Mouse (Mus musculus) intestine, embryonic 15.5 days (tissue): ENCODE data around the gene Styk1. TPM values are rescaled to one million over a fixed set of nuclear protein-coding genes. Genes with fewer than 3 reads are reported as not detected.

Experiments
- ATAC-seq: fragments of 200-750 bp; cut with Nextera tagmentation; 2 replicates; pipeline ENCODE4 v1.8.0; 2017; ENCODE audit warnings: moderate TSS enrichment, moderate library complexity
- H3K27ac ChIP-seq: fragments of 300-500 bp; sonication (generic); 2 replicates; pipeline ENCODE4 v1.5.1; 2015; ENCODE audit warnings: mild to moderate bottlenecking, inconsistent platforms
- H3K27me3 ChIP-seq: fragments of 300-500 bp; sonication (generic); replicated peaks from 2 replicates; pipeline ENCODE4 v1.6.1; 2015; ENCODE audit warnings: inconsistent platforms
- H3K36me3 ChIP-seq: fragments of 300-500 bp; sonication (generic); 2 replicates; pipeline ENCODE4 v1.6.1; 2015; ENCODE audit warnings: inconsistent platforms
- H3K4me1 ChIP-seq: fragments of 300-500 bp; sonication (generic); replicated peaks from 2 replicates; pipeline ENCODE4 v1.6.1; 2015; ENCODE audit warnings: inconsistent platforms
- H3K4me2 ChIP-seq: fragments of 300-500 bp; sonication (generic); replicated peaks from 2 replicates; pipeline ENCODE4 v1.6.1; 2015; ENCODE audit warnings: mild to moderate bottlenecking, inconsistent platforms
- H3K4me3 ChIP-seq: fragments of 300-500 bp; sonication (generic); replicated peaks from 2 replicates; pipeline ENCODE4 v1.5.1; 2015; ENCODE audit warnings: inconsistent platforms
- H3K9ac ChIP-seq: fragments of 300-500 bp; sonication (generic); 2 replicates; pipeline ENCODE4 v1.6.1; 2015; ENCODE audit warnings: inconsistent platforms
- H3K9me3 ChIP-seq: fragments of 300-500 bp; sonication (generic); 2 replicates; pipeline ENCODE4 v1.6.1; 2016; ENCODE audit warnings: inconsistent platforms
- WGBS: fragments of 180-500 bp; shearing (Covaris S2); methylation state at CpG from one replicate; pipeline ENCODE4 v1.1.7; 2015; 5-methylcytosine and 5-hydroxymethylcytosine counted together
- polyA plus RNA-seq: library from polyadenylated mRNA; unstranded; fragments of >200 nt; fragmentation: Nextera tagmentation; extraction: Ambion mirVana; gene quantifications from 2 replicates; pipeline ENCODE4 v1.2.1, GENCODE M21; 2015

The Styk1 gene
- polyA plus RNA-seq, 1 experiment from 2014 or later = 11.3 TPM

DNA sequence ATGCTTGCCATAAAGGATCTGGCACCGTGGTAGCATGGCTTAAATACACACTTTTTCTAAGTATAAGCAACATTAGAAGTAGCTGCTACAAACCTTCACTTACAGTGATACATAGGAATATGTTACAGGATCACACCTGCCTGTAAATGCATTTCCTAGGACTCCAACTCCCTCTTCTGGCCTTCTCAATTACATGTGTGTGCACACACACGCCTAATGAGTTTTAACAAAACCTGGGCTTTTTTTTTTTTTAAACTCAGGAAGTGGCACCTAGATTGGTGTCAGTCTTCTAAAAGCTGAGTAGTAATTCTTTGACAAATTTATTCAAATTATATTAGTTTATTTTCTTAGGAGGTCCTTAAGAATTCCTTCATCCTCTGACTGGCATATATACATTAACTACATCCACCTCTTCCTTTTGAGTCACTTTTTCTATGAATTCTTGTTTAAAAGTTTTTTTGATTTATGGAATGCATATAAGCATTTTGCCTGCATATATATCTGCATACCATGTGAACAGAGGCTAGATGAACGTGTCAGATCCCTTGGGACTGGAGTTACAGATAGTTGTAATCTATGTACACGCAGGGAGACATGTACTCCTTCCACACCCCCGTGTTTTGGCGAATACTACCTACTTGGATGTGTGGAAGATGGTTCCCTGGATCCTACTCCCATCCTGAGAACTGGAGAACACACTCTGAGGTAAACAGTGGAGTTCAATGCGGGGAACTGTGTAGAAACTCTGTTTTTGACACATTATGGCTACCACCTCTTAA is 9.8 kb upstream of the Styk1 start:
- H3K9ac ChIP-seq = no peak overlapping the region
- no peak overlapping the region for H3K27ac ChIP-seq
- H3K9me3 ChIP-seq = no peaks in the 10 kb centered on the region
- H3K4me1 ChIP-seq = no peaks in the 10 kb centered on the region
- 76% methylated on average over 7 of the region's 7 CpGs for WGBS
- H3K36me3 ChIP-seq = peaks cover 24% of the 10 kb centered on the region
- no peak overlapping the region for H3K4me2 ChIP-seq
- no peak for ATAC-seq
- no peaks in the 10 kb centered on the region for H3K27me3 ChIP-seq
- no peak overlapping the region for H3K4me3 ChIP-seq

DNA sequence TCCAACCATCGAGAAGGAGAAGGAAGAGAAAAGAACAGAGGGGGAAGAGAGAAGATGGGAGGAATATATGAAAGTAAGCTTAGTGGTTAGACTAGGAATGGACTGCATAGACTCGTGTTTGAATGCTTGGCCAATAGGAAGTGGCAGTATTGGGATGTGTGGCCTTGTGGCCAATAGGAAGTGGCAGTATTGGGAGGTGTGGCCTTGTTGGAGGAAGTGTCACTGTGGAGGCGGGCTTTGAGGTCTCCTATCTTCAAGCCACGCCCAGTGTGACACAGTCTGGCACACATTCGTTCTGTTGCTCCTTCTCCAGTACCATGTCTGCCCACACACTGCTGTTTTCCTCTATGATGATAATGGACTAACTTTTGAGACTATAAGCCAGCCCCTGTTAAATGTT is 7.3 kb upstream of the Styk1 start:
- peaks cover 10% of the 10 kb centered on the region; the same call in 1 of the 2 replicates for H3K36me3 ChIP-seq
- no peaks in the 10 kb centered on the region for H3K4me1 ChIP-seq
- no peak overlapping the region for H3K9ac ChIP-seq
- peak; percentile 56; the same call in 1 of the 2 replicates for ATAC-seq
- no peaks in the 10 kb centered on the region for H3K27me3 ChIP-seq
- no peak overlapping the region for H3K27ac ChIP-seq
- H3K4me3 ChIP-seq = no peak overlapping the region
- WGBS = 76% methylated on average over 5 of the region's 5 CpGs
- no peak overlapping the region for H3K4me2 ChIP-seq
- H3K9me3 ChIP-seq = no peaks in the 10 kb centered on the region

DNA sequence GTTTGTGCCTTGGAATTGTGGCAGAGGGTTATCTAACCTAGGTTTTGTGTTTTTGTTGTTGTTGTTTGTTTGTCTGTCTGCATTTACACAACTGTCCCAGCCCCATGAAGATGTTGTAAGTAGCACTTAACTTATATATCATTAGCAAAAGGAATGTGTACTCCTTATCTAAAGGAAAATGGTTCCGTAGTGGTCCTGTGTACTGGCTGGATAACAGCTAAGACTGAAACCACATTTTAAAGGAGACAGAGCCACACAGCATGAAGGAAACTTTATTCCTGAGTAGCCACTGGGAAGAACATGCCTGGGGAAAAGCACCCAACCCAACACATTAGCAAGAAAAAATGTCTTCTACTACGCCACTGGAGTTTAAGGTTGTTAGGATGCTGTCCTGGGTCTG is 6.1 kb upstream of the Styk1 start:
- ATAC-seq = no peak

DNA sequence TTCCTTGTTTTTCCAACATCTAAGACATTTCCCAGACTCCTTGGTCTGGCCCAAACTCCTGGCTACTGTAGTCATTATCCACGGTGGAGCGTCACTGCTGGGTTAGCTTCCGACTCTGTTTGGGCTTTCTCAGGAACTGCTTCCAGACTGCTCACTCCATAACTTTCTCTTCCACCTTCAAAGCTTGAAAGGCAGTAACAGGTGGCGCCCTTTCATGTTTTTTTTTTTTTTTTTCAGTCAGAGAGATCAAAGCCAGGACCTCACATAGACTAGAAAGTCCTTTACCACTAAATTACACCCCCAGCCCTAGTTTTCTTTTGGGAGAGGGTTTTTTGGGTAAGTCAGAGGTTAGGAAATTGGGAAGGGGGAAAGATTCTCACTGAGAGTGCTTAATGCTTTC is 1.5 kb upstream of the Styk1 start:
- ATAC-seq = no peak
- WGBS = 36% methylated on average over 4 of the region's 4 CpGs
- H3K9me3 ChIP-seq = no peaks in the 10 kb centered on the region

More for the DNA sequence above, 6.1 kb upstream of the Styk1 start:
- Histone ChIP-seq H3K9ac (no peak overlapping the region), H3K27ac (no peak overlapping the region), H3K9me3 (no peaks in the 10 kb centered on the region), H3K27me3 (no peaks in the 10 kb centered on the region), H3K4me2 (no peak overlapping the region), H3K4me1 (no peaks in the 10 kb centered on the region), H3K4me3 (no peak overlapping the region), H3K36me3 (peaks cover 8% of the 10 kb centered on the region; the same call in 1 of the 2 replicates)
- whole genome bisulfite sequencing = 76% methylated on average over 2 of the region's 2 CpGs

DNA sequence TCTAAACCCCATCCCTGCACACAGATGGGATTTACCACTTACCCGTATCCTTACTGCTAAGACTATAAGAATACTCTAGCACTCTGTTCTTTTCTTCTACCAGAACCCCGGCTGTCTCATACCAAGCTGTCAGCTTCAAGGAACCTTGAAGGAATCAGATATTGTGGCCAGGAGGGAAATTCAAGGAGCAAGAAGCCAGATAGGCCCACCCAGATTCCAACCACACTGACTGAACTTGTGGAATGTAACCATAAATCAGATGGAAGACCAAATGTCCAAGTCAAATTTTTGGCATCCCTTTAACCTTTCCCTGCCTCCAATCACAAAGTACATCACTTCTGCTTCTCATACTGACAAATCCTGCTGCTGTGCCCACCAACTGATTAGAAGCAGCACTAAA is 6.4 kb downstream of the Styk1 start:
- ATAC-seq = no peak

More for the DNA sequence above, 1.5 kb upstream of the Styk1 start:
- no peak overlapping the region for H3K27ac ChIP-seq
- no peaks in the 10 kb centered on the region for H3K36me3 ChIP-seq
- H3K27me3 ChIP-seq = no peaks in the 10 kb centered on the region
- H3K9ac ChIP-seq = no peak overlapping the region
- no peaks in the 10 kb centered on the region for H3K4me1 ChIP-seq
- H3K4me2 ChIP-seq = no peak overlapping the region
- H3K4me3 ChIP-seq = no peak overlapping the region

DNA sequence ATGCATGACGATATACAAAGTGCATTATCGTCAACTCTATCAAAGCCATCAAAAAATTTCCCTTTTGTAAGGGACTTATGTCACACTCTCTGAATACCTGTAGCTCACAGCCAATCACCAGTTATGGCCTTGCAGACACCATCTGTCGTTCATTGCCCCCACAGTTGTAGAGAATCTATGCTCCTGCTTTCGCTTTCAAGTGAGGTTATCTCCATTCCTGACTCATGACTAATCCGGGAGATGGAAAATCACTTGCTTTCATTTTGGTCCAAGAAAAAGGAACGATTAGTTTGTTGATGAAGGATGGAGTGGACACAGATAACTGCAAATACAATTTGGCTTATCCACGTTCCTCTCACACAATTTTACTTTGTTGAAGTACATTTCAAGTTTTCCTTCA is 9.1 kb downstream of the Styk1 start:
- no peaks in the 10 kb centered on the region for H3K36me3 ChIP-seq
- no peak overlapping the region for H3K4me2 ChIP-seq
- no peaks in the 10 kb centered on the region for H3K4me1 ChIP-seq
- ATAC-seq = no peak
- no peak overlapping the region for H3K4me3 ChIP-seq
- no peak overlapping the region for H3K27ac ChIP-seq
- H3K27me3 ChIP-seq = no peaks in the 10 kb centered on the region
- H3K9me3 ChIP-seq = no peaks in the 10 kb centered on the region
- no peak overlapping the region for H3K9ac ChIP-seq
- WGBS = 76% methylated on average over 7 of the region's 7 CpGs

More for the DNA sequence above, 6.4 kb downstream of the Styk1 start:
- Histone ChIP-seq H3K36me3 (no peaks in the 10 kb centered on the region), H3K27me3 (no peaks in the 10 kb centered on the region), H3K4me2 (no peak overlapping the region), H3K9ac (no peak overlapping the region), H3K27ac (no peak overlapping the region), H3K4me1 (no peaks in the 10 kb centered on the region), H3K9me3 (no peaks in the 10 kb centered on the region), H3K4me3 (no peak overlapping the region)
- WGBS = 74% methylated on average over 2 of the region's 2 CpGs

DNA sequence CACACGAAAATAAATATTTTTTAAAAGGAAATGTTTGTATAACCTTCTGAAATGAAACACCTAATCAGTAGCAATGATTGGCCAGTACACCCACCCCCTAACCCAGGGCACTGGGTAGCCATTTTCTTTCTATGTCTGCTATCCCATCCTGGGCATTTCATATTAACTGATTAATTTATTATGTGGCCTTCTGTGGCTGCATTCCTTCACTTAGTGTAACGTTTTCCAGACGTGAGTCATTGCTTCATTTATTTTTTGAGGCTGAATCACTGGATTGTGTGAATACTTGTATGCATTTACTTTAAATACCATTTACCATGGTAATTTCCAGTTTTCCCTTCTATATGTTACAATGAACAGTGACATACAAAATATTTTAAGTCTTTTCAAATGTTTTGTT is 13.3 kb downstream of the Styk1 start:
- Histone ChIP-seq H3K4me1 (no peaks in the 10 kb centered on the region), H3K4me3 (no peak overlapping the region), H3K9me3 (no peaks in the 10 kb centered on the region), H3K4me2 (no peak overlapping the region), H3K27ac (no peak overlapping the region), H3K9ac (no peak overlapping the region), H3K27me3 (no peaks in the 10 kb centered on the region), H3K36me3 (no peaks in the 10 kb centered on the region)
- 49% methylated on average over 3 of the region's 3 CpGs for WGBS
- ATAC-seq = no peak

DNA sequence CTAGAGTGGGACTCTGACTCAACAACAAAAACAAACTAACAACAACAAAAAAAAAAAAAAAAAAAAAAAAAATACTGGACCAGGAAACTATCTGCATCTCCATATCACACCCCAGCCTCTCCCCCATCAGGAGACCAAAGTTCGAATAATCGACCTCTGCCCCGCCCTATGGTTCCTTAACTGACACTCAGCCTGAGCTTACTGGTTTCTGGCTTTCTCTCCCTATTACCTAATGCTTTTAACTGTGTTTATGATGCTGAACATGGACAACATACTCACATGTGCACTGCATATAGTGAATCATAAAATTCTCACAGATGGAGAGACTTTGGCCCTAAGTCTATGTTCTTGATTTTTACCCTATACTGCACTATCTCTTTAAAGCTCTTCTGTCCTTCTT is 14.1 kb downstream of the Styk1 start:
- Histone ChIP-seq H3K27ac (no peak overlapping the region), H3K27me3 (no peaks in the 10 kb centered on the region), H3K9me3 (no peaks in the 10 kb centered on the region), H3K4me2 (no peak overlapping the region), H3K36me3 (no peaks in the 10 kb centered on the region), H3K4me3 (no peak overlapping the region), H3K9ac (no peak overlapping the region), H3K4me1 (no peaks in the 10 kb centered on the region)
- ATAC-seq = peak; percentile 96
- 73% methylated on average over 3 of the region's 3 CpGs for WGBS

DNA sequence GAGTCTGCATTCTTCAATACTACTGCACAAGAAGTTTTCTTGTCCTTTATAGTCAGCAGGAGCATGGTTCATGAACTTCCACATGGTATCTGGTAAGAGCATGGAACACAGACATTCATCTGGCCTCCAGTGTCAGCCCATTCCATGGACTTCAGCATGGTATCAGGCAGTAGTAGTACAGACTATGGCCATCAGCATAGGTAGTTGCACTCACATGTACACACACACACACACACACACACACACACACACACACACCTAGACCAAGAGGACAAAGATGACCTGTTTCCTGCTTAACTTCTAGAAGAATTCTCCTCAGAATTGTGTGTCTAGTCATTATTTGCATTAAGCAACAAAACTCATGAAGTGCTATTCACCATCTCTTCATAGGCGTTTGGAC is 14.6 kb downstream of the Styk1 start:
- 63% methylated on average over 1 of the region's 1 CpGs for WGBS
- H3K4me1 ChIP-seq = no peaks in the 10 kb centered on the region
- no peak overlapping the region for H3K27ac ChIP-seq
- H3K27me3 ChIP-seq = no peaks in the 10 kb centered on the region
- no peak overlapping the region for H3K4me3 ChIP-seq
- peak; percentile 48 for ATAC-seq
- no peak overlapping the region for H3K9ac ChIP-seq
- no peak overlapping the region for H3K4me2 ChIP-seq
- H3K36me3 ChIP-seq = no peaks in the 10 kb centered on the region
- H3K9me3 ChIP-seq = no peaks in the 10 kb centered on the region

DNA sequence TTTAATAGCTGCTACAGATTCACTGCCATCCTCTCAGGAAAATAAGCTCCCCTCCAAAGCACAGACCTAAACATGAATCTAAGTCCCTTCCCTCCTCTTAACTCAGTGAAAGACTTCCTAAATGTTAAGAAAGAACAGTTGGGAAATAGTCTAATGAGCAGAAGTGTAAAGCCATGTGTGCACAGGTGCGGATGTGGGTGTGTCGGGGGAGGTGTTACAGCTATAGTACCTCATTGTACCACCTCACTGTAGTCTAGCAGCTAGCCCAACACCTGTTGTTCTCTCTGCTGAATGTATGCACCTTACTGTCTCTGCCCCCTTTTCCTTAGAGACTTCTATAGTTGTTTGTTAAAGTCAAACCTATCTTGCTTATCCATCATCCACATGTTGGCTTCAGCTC is 26.3 kb downstream of the Styk1 start:
- no peak overlapping the region for H3K27ac ChIP-seq
- H3K4me3 ChIP-seq = no peak overlapping the region
- peak; percentile 67; the same call in 1 of the 2 replicates for ATAC-seq
- 75% methylated on average over 2 of the region's 2 CpGs for WGBS
- no peak overlapping the region for H3K9ac ChIP-seq
- no peaks in the 10 kb centered on the region for H3K4me1 ChIP-seq
- no peaks in the 10 kb centered on the region for H3K36me3 ChIP-seq
- H3K9me3 ChIP-seq = no peaks in the 10 kb centered on the region
- no peak overlapping the region for H3K4me2 ChIP-seq
- no peaks in the 10 kb centered on the region for H3K27me3 ChIP-seq

DNA sequence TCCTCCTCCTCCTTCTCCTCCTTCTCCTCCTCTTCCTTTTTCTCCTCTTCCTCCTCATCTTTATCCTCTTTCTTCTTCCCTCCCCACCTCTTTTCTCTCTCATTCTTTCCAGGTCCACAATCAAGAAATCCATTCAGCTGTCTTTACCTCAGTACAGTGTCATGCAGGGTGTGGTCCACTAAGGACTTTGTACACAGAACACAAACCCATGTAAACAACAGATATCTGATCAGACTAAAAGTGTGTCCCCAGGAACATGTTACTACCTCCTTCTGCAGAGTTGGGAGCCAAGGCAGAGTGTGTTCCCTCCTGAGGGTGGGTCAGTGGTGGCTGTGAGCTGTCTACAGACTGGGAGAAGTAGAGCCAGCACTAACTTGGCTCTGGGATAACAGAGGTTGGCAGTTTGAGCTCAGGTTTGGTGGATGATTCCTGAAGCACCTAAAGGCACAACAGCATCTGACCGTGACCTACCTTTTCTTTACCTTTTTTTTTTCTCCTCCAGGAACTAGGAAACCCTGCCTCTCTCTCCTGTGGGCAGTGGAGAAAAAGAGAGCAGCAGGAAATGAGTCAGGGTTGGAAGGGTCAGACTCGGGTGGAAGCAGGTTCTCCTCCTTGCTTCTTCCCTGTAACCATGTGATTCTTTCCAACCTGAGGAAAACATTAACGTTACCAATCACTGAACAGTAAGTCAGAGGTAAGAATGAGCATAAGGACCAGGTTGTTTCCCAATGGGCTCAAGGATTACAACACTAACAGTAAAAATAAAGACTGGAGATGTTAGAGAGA is 31.4 kb downstream of the Styk1 start:
- peak; percentile 77 for ATAC-seq
- Histone ChIP-seq H3K27me3 (no peaks in the 10 kb centered on the region), H3K4me3 (no peak overlapping the region), H3K9me3 (no peaks in the 10 kb centered on the region), H3K9ac (no peak overlapping the region), H3K4me2 (no peak overlapping the region), H3K27ac (no peak overlapping the region), H3K36me3 (no peaks in the 10 kb centered on the region), H3K4me1 (no peaks in the 10 kb centered on the region)
- 54% methylated on average over 3 of the region's 3 CpGs for WGBS

DNA sequence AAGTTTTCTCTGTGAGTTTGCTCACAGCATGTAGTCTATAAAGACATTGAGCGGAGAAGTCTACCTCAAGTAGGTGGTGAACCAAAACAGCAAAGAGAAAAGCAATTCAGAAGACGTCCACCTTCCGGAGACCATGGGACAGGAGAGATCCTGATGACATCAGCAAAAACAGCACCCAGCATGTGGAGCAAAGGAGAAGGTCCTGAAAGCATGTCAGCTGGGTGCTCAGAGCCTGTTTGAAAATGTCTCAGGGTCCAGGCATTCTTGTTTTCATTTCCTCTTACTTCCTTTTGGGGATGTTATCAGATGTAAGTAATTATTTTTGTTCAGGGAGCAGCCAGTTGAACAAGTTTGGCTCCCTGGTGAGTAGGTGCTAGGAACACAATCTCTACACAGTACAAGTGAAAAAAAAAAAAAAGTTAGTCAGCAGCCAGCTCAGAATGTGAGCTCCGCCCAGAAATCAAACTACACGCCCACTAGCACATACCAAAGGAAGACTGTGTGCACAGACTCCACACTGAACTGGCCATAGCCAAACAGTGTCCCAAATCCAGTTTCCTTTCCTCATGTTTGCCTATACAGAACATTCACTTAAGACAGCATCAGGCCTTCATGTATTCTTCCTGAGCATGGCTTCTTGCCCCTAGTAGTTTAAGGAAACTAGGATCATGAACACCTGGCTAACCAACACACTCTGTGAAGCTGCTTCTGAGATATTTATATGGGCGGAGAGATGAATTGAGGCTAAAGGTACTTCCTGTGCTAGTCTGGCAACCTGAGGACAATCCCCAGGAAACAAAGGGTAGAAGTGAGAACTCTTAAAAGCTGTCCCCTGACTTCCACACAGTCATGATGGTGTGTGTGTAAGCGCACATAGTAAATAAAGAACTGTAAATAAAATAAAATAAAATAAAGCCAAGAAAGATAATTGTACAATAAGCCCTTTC is 37.0 kb downstream of the Styk1 start:
- no peak overlapping the region for H3K9ac ChIP-seq
- H3K9me3 ChIP-seq = no peaks in the 10 kb centered on the region
- H3K27me3 ChIP-seq = no peaks in the 10 kb centered on the region
- no peaks in the 10 kb centered on the region for H3K4me1 ChIP-seq
- ATAC-seq = peak; percentile 98
- no peak overlapping the region for H3K27ac ChIP-seq
- no peak overlapping the region for H3K4me2 ChIP-seq
- H3K4me3 ChIP-seq = no peak overlapping the region
- WGBS = 66% methylated on average over 7 of the region's 7 CpGs
- H3K36me3 ChIP-seq = no peaks in the 10 kb centered on the region
